In genomic region chr7:131432244-131432643, GRCm38 (mm10) we compare ENCODE assay signal across 9 mouse cellular contexts. TPM values are rescaled to one million over a fixed set of nuclear protein-coding genes. Genes with fewer than 3 reads are reported as not detected.
DNase-seq lines count a peak whose midpoint lies in the region; ATAC-seq and TF ChIP-seq lines count a peak whose summit lies in the region.
"Had no signal": no experiment of that assay in that cellular context is flagged by ENCODE, and none has a peak within 500 bp of the region (broad histone marks: within the 10 kb centered on the region; RNA-seq: fewer than 3 reads in every experiment).

No protein-coding gene starts in this region.

- no peaks in the 10 kb centered on the region for H3K27me3 ChIP-seq in embryonic facial prominence, embryonic 14.5 days (replicated peaks; ENCODE audit: control insufficient read depth, insufficient read depth, low read length)
- no peaks in the 10 kb centered on the region for H3K27me3 ChIP-seq in limb, embryonic 10.5 days (ENCODE audit: low read depth, poor library complexity, severe bottlenecking)
- H3K27me3 ChIP-seq: stomach, embryonic 15.5 days had no signal

- peak; percentile 83 for TF ChIP-seq CTCF in layer of hippocampus, adult 2 months (conservative IDR thresholded peaks at IDR 0.05)

- H3K27ac ChIP-seq in layer of hippocampus, adult 2 months, result no peak overlapping the region
- no peak overlapping the region for H3K27ac ChIP-seq in embryonic facial prominence, embryonic 14.5 days (replicated peaks; ENCODE audit: low read depth, low read length)
- H3K27ac ChIP-seq in limb, embryonic 10.5 days, result no peak overlapping the region
- H3K27ac ChIP-seq: stomach, embryonic 15.5 days had no signal

- 16% methylated on average over 1 of the region's 1 CpGs for WGBS in embryonic facial prominence, embryonic 14.5 days
- WGBS in limb, embryonic 10.5 days, result 7% methylated on average over 1 of the region's 1 CpGs

- no peaks in the 10 kb centered on the region for H3K4me1 ChIP-seq in embryonic facial prominence, embryonic 14.5 days (ENCODE audit: control insufficient read depth, insufficient read depth, low read length)
- no peaks in the 10 kb centered on the region for H3K4me1 ChIP-seq in limb, embryonic 10.5 days
- H3K4me1 ChIP-seq: stomach, embryonic 15.5 days had no signal

- no peak overlapping the region for H3K9ac ChIP-seq in embryonic facial prominence, embryonic 14.5 days (ENCODE audit: low read depth, low read length)
- H3K9ac ChIP-seq: stomach, embryonic 15.5 days had no signal

- peaks cover 48% of the 10 kb centered on the region for H3K36me3 ChIP-seq in embryonic facial prominence, embryonic 14.5 days (ENCODE audit: control insufficient read depth, insufficient read depth, low read length)
- H3K36me3 ChIP-seq in limb, embryonic 10.5 days, result peaks cover 17% of the 10 kb centered on the region

- 0 out of 2 replicates have a peak, but pooled peaks cover 5% of the 10 kb centered on the region for H3K9me3 ChIP-seq in embryonic facial prominence, embryonic 14.5 days (ENCODE audit: control insufficient read depth, low read length)
- H3K9me3 ChIP-seq in limb, embryonic 10.5 days (replicated peaks), result no peaks in the 10 kb centered on the region
- H3K9me3 ChIP-seq: stomach, embryonic 15.5 days had no signal

- H3K4me2 ChIP-seq in embryonic facial prominence, embryonic 14.5 days (ENCODE audit: low read depth, low read length), result no peak overlapping the region
- H3K4me2 ChIP-seq: stomach, embryonic 15.5 days had no signal

- peak; percentile 9 for DNase-seq in CD4-positive, CD25-positive, alpha-beta regulatory T cell, adult 2 months (ENCODE audit: low read depth, low spot score)
- DNase-seq in layer of hippocampus, adult 2 months (ENCODE audit: low spot score in 2 of 2), result peak; percentile 56 to 62
- DNase-seq in layer of hippocampus, adult 9-10 months (ENCODE audit: low spot score), result no peak
- DNase-seq in embryonic facial prominence, embryonic 14.5 days (ENCODE audit: low spot score), result peak; percentile 64
- DNase-seq in limb, embryonic 10.5 days (ENCODE audit: low spot score), result peak; percentile 45
- DNase-seq in right cerebral cortex, postnatal 25 days, result peak; percentile 42
- DNase-seq in spleen, postnatal 36 days (ENCODE audit: low spot score in 2 of 2), result no peak

- H3K4me3 ChIP-seq in layer of hippocampus, adult 2 months, result no peak overlapping the region
- no peak overlapping the region for H3K4me3 ChIP-seq in embryonic facial prominence, embryonic 14.5 days (ENCODE audit: low read depth, low read length)
- H3K4me3 ChIP-seq in limb, embryonic 10.5 days, result no peak overlapping the region
- H3K4me3 ChIP-seq: stomach, embryonic 15.5 days had no signal

- no peak for ATAC-seq in CD4-positive, CD25-positive, alpha-beta regulatory T cell, adult 4 months
- ATAC-seq in embryonic facial prominence, embryonic 14.5 days (ENCODE audit: low read depth), result no peak

RNA-seq across cellular contexts. Expression of gene Acadsb, which starts 21.8 kb away (rescaled TPM):
- polyA plus RNA-seq in CD4-positive, CD25-positive, alpha-beta regulatory T cell, adult 4 months (2017; shearing (Covaris generic)), result 10 to 100 TPM; 55.0 to 62.7 TPM
- total RNA-seq in layer of hippocampus, adult 2 months (2021), result 10 to 100 TPM; 83.9 to 92.3 TPM
- 91.3 and 109 TPM in 2 replicates for polyA plus RNA-seq in embryonic facial prominence, embryonic 14.5 days (2014; fragmentation: Nextera tagmentation; extraction: Ambion mirVana)
- 51.9 and 56.2 TPM in 2 replicates for polyA plus RNA-seq in limb, embryonic 10.5 days (2016; fragmentation: Nextera tagmentation; extraction: Ambion mirVana)

RNA-seq across cellular contexts. Expression of gene Ikzf5, which starts 21.9 kb away (rescaled TPM):
- 10 to 100 TPM; 34.7 to 39.2 TPM for polyA plus RNA-seq in CD4-positive, CD25-positive, alpha-beta regulatory T cell, adult 4 months (2017; shearing (Covaris generic))
- 10 to 100 TPM; 52.3 to 55.6 TPM for total RNA-seq in layer of hippocampus, adult 2 months (2021)
- polyA plus RNA-seq in embryonic facial prominence, embryonic 14.5 days (2014; fragmentation: Nextera tagmentation; extraction: Ambion mirVana), result 15.3 and 16.5 TPM in 2 replicates
- 20.2 and 21.2 TPM in 2 replicates for polyA plus RNA-seq in limb, embryonic 10.5 days (2016; fragmentation: Nextera tagmentation; extraction: Ambion mirVana)

Comparison
In these comparisons a context has a peak if more than half of its experiments do, and no peak if none do; other contexts are left out.
1. DNase-seq: peak in CD4-positive, CD25-positive, alpha-beta regulatory T cell, adult 2 months (single experiment), layer of hippocampus, adult 2 months (2 of 2), embryonic facial prominence, embryonic 14.5 days (single experiment), limb, embryonic 10.5 days (single experiment) and right cerebral cortex, postnatal 25 days (single experiment); none in layer of hippocampus, adult 9-10 months (single experiment) and spleen, postnatal 36 days (0 of 2).